Mouse (Mus musculus): ENCODE measurements around the gene Asb3. TPM values are rescaled to one million over a fixed set of nuclear protein-coding genes. Genes with fewer than 3 reads are reported as not detected.

Gene Asb3
- polyA plus RNA-seq (2014; fragmentation: Illumina TruSeq; extraction: RNeasy Lipid Tissue Mini Kit (QIAGEN cat#74804)): 55.0 TPM

GRCm38 (mm10) chr11:30885171-30885871, at the start of gene Asb3, which contains the start of gene Gpr75:
Gene Asb3 (plus strand): TSS chr11:30885416.
Gene Gpr75 (plus strand): TSS chr11:30885358.

GRCm38 (mm10) chr11:30954279-30954725, 69.1 kb downstream of the Asb3 start, which contains the start of gene Erlec1:
Gene Erlec1 (minus strand): TSS chr11:30954335.

GRCm38 (mm10) chr11:30985877-30986624, 100.8 kb downstream of the Asb3 start, which contains the start of gene Chac2:
Gene Chac2 (minus strand): TSS chr11:30986350.

Other genes starting within 250 kb of the Asb3 start
- gene Acyp2, start 235.8 kb upstream of the Asb3 start, polyA plus RNA-seq (2014; fragmentation: Illumina TruSeq; extraction: RNeasy Lipid Tissue Mini Kit (QIAGEN cat#74804)): 16.6 TPM
- 143 TPM for gene Psme4, start 113.7 kb upstream of the Asb3 start, polyA plus RNA-seq (2014; fragmentation: Illumina TruSeq; extraction: RNeasy Lipid Tissue Mini Kit (QIAGEN cat#74804))
- gene Gpr75, start 58 bp upstream of the Asb3 start, polyA plus RNA-seq (2014; fragmentation: Illumina TruSeq; extraction: RNeasy Lipid Tissue Mini Kit (QIAGEN cat#74804)): 0.29 TPM
- 288 TPM for gene Erlec1, start 68.9 kb downstream of the Asb3 start, polyA plus RNA-seq (2014; fragmentation: Illumina TruSeq; extraction: RNeasy Lipid Tissue Mini Kit (QIAGEN cat#74804))
- 58.2 TPM for gene Chac2, start 100.9 kb downstream of the Asb3 start, polyA plus RNA-seq (2014; fragmentation: Illumina TruSeq; extraction: RNeasy Lipid Tissue Mini Kit (QIAGEN cat#74804))

Data from ovary, adult 10 weeks (tissue).